Mouse (Mus musculus) left cerebral cortex, postnatal 4 days (tissue): ENCODE data around the gene Csn2. TPM values are rescaled to one million over a fixed set of nuclear protein-coding genes. Genes with fewer than 3 reads are reported as not detected.

Experiments used
- DNase-seq: peaks from one replicate; pipeline ENCODE4 v3.0.0-alpha.2; 2022
- intact Hi-C: fragments of 180-260 bp; cut with DNase I; formaldehyde crosslinking; loops from one replicate; pipeline ENCODE4 v1.15.1; 2025
- total RNA-seq, 2 experiments: library from RNA; stranded (reverse); gene quantifications; 2 replicates each; pipeline ENCODE4 v1.2.3; 2021

The Csn2 gene
- not detected for total RNA-seq

GRCm38 (mm10) chr5:87699530-87699929 is at the start of gene Csn2:
Gene Csn2, minus strand, starts transcription at chr5:87699630.
- intact Hi-C loops, result no loop called here
- no peak for DNase-seq

- intact Hi-C loops, result no loop called here
- DNase-seq, result no peak
Measured at GRCm38 (mm10) chr5:87734821-87735220, 35.4 kb upstream of the Csn2 start.

GRCm38 (mm10) chr5:87705891-87706290 is 6.5 kb upstream of the Csn2 start:
- no peak for DNase-seq
- intact Hi-C loops, result no loop called here

GRCm38 (mm10) chr5:87665908-87666307 is 33.5 kb downstream of the Csn2 start, which contains the start of gene Csn1s1:
Gene Csn1s1, plus strand, starts transcription at chr5:87666208.
- intact Hi-C loops, result no loop called here
- DNase-seq, result no peak

- intact Hi-C loops, result no loop called here
- DNase-seq, result no peak
Measured at GRCm38 (mm10) chr5:87642787-87643186, 56.6 kb downstream of the Csn2 start.

Other genes with a start within 250 kb of the Csn2 start
- gene Ugt2a2, start 217.4 kb downstream of the Csn2 start, total RNA-seq, result not detected
- gene Gm43638, start 212.8 kb downstream of the Csn2 start, total RNA-seq, result not detected
- gene Ugt2a1, start 208.8 kb downstream of the Csn2 start, total RNA-seq, result not detected
- gene Sult1b1, start 161.4 kb downstream of the Csn2 start, total RNA-seq, result not detected
- not detected for gene Sult1d1, start 130.6 kb downstream of the Csn2 start, total RNA-seq
- not detected for gene Sult1e1, start 108.0 kb downstream of the Csn2 start, total RNA-seq
- not detected for gene Csn1s1, start 33.4 kb downstream of the Csn2 start, total RNA-seq
- gene Csn1s2a, start 74.9 kb upstream of the Csn2 start, total RNA-seq, result not detected
- not detected for gene Csn1s2b, start 108.5 kb upstream of the Csn2 start, total RNA-seq
- gene Prr27, start 126.1 kb upstream of the Csn2 start, total RNA-seq, result not detected
- gene Odam, start 185.4 kb upstream of the Csn2 start, total RNA-seq, result not detected
- gene Csn3, start 225.9 kb upstream of the Csn2 start, total RNA-seq, result not detected